Mouse (Mus musculus) brown adipose tissue, adult 24 weeks (tissue): ENCODE measurements around the gene Dcpp2. TPM values are rescaled to one million over a fixed set of nuclear protein-coding genes. Genes with fewer than 3 reads are reported as not detected.
"Not testable (repeated sequence)": the region's sequence is repeated elsewhere in the genome, so short reads cannot be mapped to it uniquely, and the experiment has no call there.

Experiments
- H3K27ac ChIP-seq: fragments of 200-500 bp; replicated peaks from 2 replicates; pipeline ENCODE4 v1.5.1; 2012; ENCODE audit warnings: low read depth, mild to moderate bottlenecking, low read length
- H3K4me1 ChIP-seq: fragments of 200-500 bp; 2 replicates; pipeline ENCODE4 v1.6.1; 2012; ENCODE audit warnings: low read length, mixed read lengths; ENCODE audit not compliant: control insufficient read depth, insufficient read depth, insufficient read length
- H3K4me3 ChIP-seq: fragments of 200-500 bp; 2 replicates; pipeline ENCODE4 v1.5.1; 2012; ENCODE audit warnings: low read depth, mild to moderate bottlenecking, low read length, moderate library complexity; ENCODE audit not compliant: insufficient read depth
- polyA plus RNA-seq: library from polyadenylated mRNA; stranded (reverse); fragments of >200 nt; gene quantifications from 2 replicates; pipeline ENCODE4 v1.2.4, GENCODE M21; 2012; ENCODE audit not compliant: missing spikeins, insufficient read depth, insufficient read length

Dcpp2 gene
- not detected in 2 replicates for polyA plus RNA-seq

DNA sequence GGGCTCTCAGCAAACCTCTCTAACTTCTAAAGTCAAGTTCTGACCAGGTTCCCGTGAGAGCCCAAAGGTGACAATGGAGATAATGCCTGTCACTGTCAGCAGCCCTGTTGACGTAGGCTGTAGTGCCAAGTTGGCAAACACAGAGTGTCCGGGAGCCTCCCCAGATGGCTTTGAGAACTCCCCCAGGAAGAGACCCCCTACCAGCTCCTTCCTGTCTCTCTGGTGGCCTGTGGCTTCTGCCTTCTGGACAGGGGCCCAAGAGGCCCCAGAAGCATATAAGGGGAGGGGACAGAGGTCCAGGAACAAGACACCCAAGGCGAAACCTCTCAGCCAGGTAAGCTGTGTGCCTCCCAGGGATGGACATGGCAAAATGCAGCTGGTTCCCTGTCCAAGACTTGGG, at the start of gene Dcpp2, which contains the start of gene Dcpp1:
Gene Dcpp2 (plus strand): TSS at position 305 of the 400 bp plus-strand sequence.
Gene Dcpp1 (plus strand): TSS at position 301 of the 400 bp plus-strand sequence.
- not testable (repeated sequence) for H3K4me1 ChIP-seq, H3K27ac ChIP-seq, H3K4me3 ChIP-seq

DNA sequence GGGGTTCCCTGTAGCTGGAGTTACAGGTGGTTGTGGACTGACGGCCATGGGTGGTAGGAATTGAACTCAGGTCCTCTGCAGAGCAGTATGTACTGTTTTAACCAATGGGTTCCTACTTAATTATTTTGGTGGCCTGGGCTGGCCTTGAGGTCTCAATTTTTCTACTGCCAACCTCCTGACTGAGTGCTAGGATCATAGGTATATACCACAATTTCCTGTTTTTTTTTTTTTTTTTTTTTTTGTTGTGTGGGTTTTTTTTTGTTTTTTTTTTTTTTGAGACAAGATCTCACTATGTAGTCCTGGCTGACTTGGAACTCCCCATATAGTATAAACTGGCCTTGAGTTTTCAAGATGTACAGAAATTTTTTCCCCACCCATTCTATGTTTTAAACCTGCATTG, 49.5 kb upstream of the Dcpp2 start:
- H3K4me3 ChIP-seq, result no peak overlapping the region
- peaks cover 4% of the 10 kb centered on the region; the same call in 1 of the 2 replicates for H3K4me1 ChIP-seq
- no peak overlapping the region for H3K27ac ChIP-seq

DNA sequence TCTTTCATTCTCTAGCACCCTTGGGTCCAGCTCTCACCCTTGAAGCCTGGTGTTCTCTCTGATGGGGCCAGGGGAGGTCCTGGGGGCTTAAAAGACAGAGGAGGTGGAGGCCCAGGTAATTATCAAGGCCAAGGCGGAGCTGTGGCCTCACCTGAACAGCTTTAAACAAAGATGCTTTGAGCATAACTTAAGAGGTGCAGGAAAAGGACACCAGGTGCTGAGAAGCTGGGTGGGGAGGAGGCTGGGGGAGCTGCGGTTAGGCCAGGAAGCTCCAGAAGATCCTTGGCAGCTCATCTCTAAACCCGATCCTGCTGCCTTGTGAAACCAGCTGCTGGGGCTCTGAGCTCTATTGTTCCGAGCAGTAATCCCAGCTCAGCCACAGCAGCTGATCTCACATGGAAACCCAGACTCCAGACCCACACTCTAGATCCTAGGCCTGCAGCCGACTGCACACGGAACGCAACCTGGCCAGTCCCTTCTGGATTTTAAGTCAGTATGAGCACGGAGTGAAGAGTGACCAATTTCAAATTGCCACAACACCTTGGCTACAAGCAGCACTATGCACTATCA, 44.6 kb upstream of the Dcpp2 start, which contains the start of gene Prss33:
Gene Prss33 (minus strand): TSS at position 51 of the 570 bp plus-strand sequence.
- Histone ChIP-seq H3K27ac (no peak within 1 kb of the TSS), H3K4me1 (no peaks in the 10 kb centered on the region), H3K4me3 (no peak within 1 kb of the TSS)

DNA sequence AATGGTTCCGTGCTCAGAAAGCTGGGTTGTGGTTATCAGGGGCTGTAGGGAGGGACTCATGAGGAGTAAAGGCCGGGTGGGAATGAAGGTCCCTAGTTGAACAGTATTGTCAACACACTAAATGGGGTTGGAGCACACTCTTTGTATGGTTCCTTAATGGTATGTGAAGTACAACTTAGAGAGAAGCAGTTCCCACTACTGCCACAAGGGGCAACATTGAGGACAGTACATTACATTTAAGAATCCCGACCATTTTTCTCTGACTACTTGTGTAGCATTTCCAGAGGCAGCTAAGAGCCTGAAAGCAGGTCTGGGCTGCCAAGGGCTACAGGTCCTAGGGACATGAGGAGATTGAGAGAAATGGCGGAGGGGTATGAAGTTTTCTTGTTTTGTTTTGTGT, 39.5 kb upstream of the Dcpp2 start:
- H3K27ac ChIP-seq, result no peak overlapping the region
- no peak overlapping the region for H3K4me3 ChIP-seq
- no peaks in the 10 kb centered on the region for H3K4me1 ChIP-seq

DNA sequence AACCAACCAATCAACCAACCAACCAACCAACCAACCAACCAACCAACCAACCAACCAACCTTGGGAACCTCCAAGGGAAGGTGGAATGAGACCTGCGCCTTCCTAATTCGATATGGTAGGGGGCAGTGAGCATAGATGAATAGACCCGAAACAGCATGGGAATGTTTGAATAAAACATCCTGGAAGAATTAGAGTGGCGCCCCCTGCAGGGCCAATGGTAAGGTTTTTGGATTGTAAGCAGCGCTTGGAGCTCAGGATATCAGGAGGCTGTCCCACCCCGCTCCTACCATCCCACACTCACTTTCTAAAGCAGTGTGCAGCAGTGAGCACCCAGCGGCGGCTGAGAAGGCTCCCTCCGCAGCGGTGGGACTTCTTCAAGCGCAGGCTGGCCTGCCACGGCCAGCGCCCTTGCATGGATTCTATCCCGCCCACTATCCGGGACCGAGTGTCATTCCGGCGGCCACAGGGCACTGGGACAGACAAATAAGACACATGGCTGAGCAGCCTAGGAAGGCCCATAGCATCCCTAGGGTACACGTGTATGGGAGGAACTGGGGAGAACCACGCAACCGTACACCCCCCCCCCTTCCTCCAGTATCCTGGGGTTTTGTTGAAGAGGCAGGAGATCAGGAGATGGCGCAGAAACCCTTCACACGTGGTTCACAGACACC, 37.4 kb upstream of the Dcpp2 start:
- no peak overlapping the region for H3K27ac ChIP-seq
- no peaks in the 10 kb centered on the region for H3K4me1 ChIP-seq
- no peak overlapping the region for H3K4me3 ChIP-seq

DNA sequence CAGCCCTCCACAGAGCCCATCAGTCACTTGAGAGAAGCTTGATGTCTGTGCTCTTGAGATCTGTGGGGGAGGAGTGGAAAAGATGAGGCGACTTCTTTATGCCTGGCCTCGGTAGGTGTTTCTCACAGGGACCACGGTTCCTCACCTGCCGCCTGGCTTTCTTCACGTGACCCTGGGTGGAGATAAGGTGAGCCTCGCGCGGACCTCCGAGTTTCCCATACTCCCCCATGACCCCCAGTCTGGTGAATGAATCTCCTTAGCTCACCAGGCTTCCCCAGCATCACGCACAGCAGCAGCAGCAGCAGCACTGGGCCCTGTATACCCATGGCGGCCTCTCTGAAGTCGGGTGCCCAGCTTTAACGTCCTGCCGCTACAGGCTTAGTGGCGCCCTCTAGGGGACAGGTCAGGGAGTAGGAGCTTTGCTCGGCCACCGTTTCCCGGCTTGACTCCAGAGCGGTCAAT, 36.8 kb upstream of the Dcpp2 start, which contains the start of the genes Prss32 and Prss41:
Gene Prss32 (plus strand): TSS at position 44 of the 462 bp plus-strand sequence.
Gene Prss41 (minus strand): TSS at position 361 of the 462 bp plus-strand sequence.
- Histone ChIP-seq H3K27ac (no peak within 1 kb of the TSS), H3K4me1 (no peaks in the 10 kb centered on the region), H3K4me3 (no peak within 1 kb of the TSS)

DNA sequence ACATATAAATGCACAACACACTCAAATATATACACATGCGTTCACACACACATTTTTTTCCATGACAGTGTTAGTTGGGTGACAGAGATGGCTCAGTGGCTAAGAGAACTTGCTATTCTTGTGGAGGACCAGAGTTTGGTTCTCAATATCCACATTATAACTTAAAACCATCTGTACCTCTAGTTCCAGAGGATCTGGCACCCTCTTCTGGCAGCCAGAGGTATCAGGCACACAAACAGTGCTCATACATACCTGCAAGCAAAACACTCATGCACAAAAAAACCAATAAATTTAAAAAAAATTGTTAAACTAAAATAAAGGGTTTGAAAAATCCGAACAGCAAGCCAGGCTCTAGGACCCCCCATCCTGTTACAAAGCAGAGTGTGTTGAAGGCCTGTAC, 30.7 kb upstream of the Dcpp2 start:
- H3K27ac ChIP-seq, result no peak overlapping the region
- H3K4me3 ChIP-seq, result no peak overlapping the region
- no peaks in the 10 kb centered on the region for H3K4me1 ChIP-seq

DNA sequence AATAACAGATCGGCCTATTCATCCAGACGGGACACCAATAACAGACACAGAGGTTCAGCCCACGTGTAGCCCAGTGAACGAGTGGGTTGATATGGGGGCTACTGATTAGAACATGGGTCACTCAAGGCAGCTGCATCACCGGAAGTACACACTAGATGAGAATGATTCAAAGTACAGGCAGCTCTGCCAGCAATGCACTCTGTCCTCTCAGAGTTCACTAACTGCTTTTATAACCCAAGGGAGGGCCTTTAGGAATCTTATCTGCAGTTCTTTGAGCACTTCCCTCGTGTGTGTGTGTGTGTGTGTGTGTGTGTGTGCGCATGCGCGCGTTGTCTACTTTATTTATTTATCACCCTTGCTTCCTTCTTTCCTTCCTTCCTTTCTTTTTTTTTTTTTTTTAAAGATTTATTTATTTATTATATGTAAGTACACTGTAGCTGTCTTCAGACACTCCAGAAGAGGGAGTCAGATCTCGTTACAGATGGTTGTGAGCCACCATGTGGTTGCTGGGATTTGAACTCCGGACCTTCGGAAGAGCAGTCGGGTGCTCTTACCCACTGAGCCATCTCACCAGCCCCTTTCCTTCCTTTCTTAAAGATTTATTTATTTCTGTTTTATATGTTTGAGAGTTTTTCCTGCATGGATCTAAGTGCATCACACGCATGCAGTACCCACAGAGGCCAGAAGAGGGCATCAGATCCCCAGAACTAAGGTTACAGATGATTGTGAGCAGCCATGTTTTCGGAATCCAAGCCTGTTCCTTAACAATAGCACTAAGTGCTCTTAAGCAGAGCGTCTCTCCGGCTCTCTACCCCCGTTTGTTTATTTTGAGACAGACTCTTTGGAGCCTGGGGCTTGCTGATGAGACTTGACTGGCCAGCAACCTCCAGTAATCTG, 29.6 kb upstream of the Dcpp2 start:
- Histone ChIP-seq H3K4me1 (no peaks in the 10 kb centered on the region), H3K4me3 (no peak overlapping the region), H3K27ac (no peak overlapping the region)

DNA sequence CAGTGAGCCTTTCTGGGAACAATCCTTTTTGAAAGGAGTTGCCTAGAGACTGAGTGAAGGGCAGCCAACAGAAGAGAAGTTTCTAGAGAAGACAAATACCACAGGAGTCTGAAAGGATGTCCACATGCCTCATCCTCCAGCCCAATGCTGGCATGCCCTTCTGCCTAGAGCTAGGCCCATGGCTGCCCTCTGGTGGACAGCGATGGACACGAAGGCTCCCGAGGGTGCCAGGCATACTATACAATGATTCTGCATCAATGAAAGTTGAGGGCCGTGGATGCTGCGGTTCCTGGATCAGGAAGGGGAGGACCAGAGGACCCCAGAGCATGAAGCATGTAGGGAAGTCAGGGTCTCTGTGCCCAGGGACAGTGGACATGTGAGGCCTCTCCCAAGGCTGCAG, 27.4 kb upstream of the Dcpp2 start:
- Histone ChIP-seq H3K4me1 (no peaks in the 10 kb centered on the region), H3K4me3 (no peak overlapping the region), H3K27ac (no peak overlapping the region)

DNA sequence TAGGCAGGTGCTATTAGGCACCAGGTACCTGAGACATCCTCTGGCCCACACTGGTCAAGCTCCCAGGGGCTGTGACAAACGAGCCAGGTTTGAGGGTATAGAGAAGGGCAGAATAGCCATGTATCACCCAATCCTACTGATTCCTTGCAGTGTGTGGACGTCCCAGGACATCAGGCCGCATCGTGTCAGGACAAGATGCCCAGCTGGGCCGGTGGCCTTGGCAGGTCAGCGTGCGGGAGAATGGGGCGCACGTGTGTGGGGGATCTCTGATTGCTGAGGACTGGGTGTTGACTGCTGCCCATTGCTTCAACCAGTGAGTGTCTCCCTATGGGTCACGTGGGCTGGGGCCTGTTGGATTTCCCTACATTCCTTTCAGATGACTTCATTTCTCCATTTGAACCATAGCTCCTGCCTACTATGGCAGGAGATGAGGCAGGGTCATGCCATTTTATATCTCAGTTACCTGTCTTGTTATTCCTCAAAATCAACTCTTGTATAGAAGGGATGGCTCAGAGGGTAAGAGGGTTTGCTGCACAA, 26.4 kb upstream of the Dcpp2 start:
- H3K4me3 ChIP-seq, result no peak overlapping the region
- no peak overlapping the region for H3K27ac ChIP-seq
- H3K4me1 ChIP-seq, result no peaks in the 10 kb centered on the region

DNA sequence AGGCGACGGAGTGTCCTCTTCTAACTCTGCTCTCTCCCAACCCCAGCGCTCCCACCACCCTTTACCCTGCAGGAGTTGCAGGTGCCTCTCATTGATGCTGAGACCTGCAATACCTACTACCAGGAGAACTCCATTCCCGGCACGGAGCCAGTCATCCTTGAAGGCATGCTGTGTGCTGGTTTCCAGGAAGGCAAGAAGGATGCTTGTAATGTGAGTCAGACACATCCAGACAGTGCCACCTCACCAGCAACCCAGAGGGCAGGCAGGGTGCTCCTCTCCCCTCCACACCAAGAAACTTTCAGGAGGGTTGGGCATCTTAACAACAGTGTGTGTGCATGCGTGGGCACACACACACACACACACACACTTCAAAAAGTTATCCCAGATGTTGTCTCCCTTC, 23.5 kb upstream of the Dcpp2 start:
- Histone ChIP-seq H3K27ac (no peak overlapping the region), H3K4me1 (no peaks in the 10 kb centered on the region), H3K4me3 (no peak overlapping the region)

DNA sequence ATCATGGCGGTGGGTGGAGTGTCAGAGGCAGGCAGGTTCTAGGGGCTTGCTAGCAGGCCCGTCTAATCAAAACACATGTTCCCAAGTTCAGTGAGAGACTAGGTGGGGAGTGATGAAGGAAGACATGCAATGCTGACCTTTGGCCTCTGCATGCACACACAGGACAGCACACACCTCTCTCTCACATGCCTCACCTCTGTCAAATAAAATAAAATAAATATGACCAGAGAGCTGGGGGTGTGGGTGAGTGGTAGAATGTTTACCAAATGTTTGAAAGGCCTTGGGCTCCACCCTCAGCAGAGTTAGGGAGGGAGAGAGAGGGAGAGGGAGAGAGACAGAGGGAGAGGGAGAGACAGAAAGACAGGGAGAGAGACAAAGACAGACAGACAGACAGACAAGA, 22.8 kb upstream of the Dcpp2 start:
- no peak overlapping the region for H3K4me3 ChIP-seq
- no peaks in the 10 kb centered on the region for H3K4me1 ChIP-seq

DNA sequence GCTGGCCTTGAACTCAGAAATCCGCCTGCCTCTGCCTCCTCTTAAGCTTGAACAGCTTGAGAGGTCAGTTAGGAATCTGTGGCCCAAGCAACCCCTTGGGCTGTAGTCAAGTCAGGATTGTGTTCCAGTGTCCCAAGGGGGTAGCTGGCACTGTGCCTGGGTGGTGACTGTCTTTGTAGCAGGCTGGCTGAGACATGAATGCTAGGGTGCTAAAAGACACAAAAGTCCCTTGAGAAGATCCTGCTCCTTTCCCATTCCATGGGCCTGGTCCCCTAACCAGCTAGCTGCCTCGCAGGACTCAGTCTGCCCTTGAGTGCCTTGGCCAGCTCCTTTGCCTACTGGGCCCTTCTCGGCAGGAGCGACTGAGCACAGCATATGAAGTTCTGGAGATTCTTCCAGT, 17.8 kb upstream of the Dcpp2 start:
- Histone ChIP-seq H3K4me1 (no peaks in the 10 kb centered on the region), H3K27ac (no peak overlapping the region), H3K4me3 (no peak overlapping the region)

More for the DNA sequence above, 22.8 kb upstream of the Dcpp2 start:
- no peak overlapping the region for H3K27ac ChIP-seq

DNA sequence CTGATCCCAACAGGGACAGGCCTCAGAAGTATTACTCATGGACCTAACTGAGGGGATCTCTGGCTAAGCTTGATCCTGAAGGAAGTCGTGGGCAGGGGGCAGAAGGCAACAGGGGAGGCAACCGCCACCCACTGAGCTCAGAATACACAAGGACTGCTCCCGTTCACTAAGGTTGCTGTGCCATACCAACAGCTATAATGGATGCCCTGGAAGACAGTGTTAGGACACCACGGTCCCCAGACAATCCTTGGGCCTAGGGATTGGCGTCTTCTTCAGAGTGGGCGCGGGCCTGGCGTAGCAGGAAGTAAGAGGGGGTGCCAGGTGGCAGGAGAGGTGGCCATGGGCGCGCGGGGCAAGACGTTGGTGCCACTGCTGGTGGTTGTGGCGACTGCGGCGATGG, 12.9 kb upstream of the Dcpp2 start, which contains the start of gene Prss21:
Gene Prss21 (plus strand): TSS at position 301 of the 400 bp plus-strand sequence.
- no peak within 1 kb of the TSS for H3K27ac ChIP-seq
- H3K4me3 ChIP-seq, result no peak within 1 kb of the TSS
- H3K4me1 ChIP-seq, result no peaks in the 10 kb centered on the region

DNA sequence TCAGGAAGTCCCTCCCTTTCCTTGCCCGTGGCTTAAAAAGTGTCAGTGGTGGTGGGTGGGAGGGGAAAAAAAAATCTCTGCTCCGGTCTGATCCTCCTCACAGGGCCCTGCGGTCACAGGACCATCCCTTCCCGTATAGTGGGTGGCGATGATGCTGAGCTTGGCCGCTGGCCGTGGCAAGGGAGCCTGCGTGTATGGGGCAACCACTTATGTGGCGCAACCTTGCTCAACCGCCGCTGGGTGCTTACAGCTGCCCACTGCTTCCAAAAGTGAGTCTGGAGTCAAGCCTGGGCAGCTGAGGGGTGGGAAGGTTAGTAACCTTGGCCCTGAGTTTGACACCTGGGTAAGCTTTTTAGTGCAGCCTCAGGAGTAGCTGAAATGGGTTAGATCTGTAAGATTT, 12.2 kb upstream of the Dcpp2 start:
- H3K27ac ChIP-seq, result no peak overlapping the region
- H3K4me1 ChIP-seq, result no peaks in the 10 kb centered on the region
- H3K4me3 ChIP-seq, result no peak overlapping the region
